Mouse (Mus musculus) heart, adult 2 months (tissue): Measurements from ENCODE around the gene Map3k7.
"Not testable (repeated sequence)": the region's sequence is repeated elsewhere in the genome, so short reads cannot be mapped to it uniquely, and the experiment has no call there.

Source experiments
- CTCF ChIP-seq: fragments of 200-600 bp; IDR thresholded peaks from 2 replicates; pipeline ENCODE4 v1.8.1; 2022; ENCODE audit warnings: antibody characterized with exemption, mild to moderate bottlenecking, moderate library complexity
- POLR2A ChIP-seq: fragments of 200-500 bp; IDR thresholded peaks from 2 replicates; pipeline ENCODE4 v1.6.1; 2011; ENCODE audit warnings: mild to moderate bottlenecking, low read depth, low read length, control low read depth; ENCODE audit not compliant: insufficient read depth

GRCm38 (mm10) chr4:32024170-32024569 is 60.3 kb downstream of the Map3k7 start:
- not testable (repeated sequence) for TF ChIP-seq CTCF, POLR2A
